Mouse (Mus musculus) stomach, embryonic 15.5 days (tissue): Measurements from ENCODE around the gene Mgst2. TPM values are rescaled to one million over a fixed set of nuclear protein-coding genes. Genes with fewer than 3 reads are reported as not detected.

Source experiments
- ATAC-seq: fragments of 200-750 bp; cut with Nextera tagmentation; 2 replicates; pipeline ENCODE4 v1.8.0; 2017; ENCODE audit warnings: low read depth, moderate number of reproducible peaks, moderate TSS enrichment; ENCODE audit not compliant: insufficient read depth, low FRiP score
- H3K27ac ChIP-seq: fragments of 300-500 bp; sonication (generic); 2 replicates; pipeline ENCODE4 v1.5.1; 2015; ENCODE audit warnings: mild to moderate bottlenecking, inconsistent platforms
- H3K27me3 ChIP-seq: fragments of 300-500 bp; sonication (generic); replicated peaks from 2 replicates; pipeline ENCODE4 v1.6.1; 2015; ENCODE audit warnings: inconsistent platforms
- H3K36me3 ChIP-seq: fragments of 300-500 bp; sonication (generic); 2 replicates; pipeline ENCODE4 v1.6.1; 2015; ENCODE audit warnings: inconsistent platforms
- H3K4me1 ChIP-seq: fragments of 300-500 bp; sonication (generic); 2 replicates; pipeline ENCODE4 v1.6.1; 2015; ENCODE audit warnings: inconsistent platforms
- H3K4me2 ChIP-seq: fragments of 300-500 bp; sonication (generic); 2 replicates; pipeline ENCODE4 v1.6.1; 2015; ENCODE audit warnings: mild to moderate bottlenecking, inconsistent platforms
- H3K4me3 ChIP-seq: fragments of 300-500 bp; sonication (generic); replicated peaks from 2 replicates; pipeline ENCODE4 v1.5.1; 2015; ENCODE audit warnings: inconsistent platforms
- H3K9ac ChIP-seq: fragments of 300-500 bp; sonication (generic); 2 replicates; pipeline ENCODE4 v1.6.1; 2015; ENCODE audit warnings: inconsistent platforms
- H3K9me3 ChIP-seq: fragments of 300-500 bp; sonication (generic); 2 replicates; pipeline ENCODE4 v1.6.1; 2016; ENCODE audit warnings: inconsistent platforms
- WGBS: fragments of 180-500 bp; shearing (Covaris S2); methylation state at CpG from one replicate; pipeline ENCODE4 v1.1.7; 2015; 5-methylcytosine and 5-hydroxymethylcytosine counted together
- polyA plus RNA-seq: library from polyadenylated mRNA; unstranded; fragments of >200 nt; fragmentation: Nextera tagmentation; extraction: Ambion mirVana; gene quantifications from 2 replicates; pipeline ENCODE4 v1.2.1, GENCODE M21; 2015

The Mgst2 gene
- polyA plus RNA-seq, 1 experiment from 2014 or later: 30.9 TPM

DNA sequence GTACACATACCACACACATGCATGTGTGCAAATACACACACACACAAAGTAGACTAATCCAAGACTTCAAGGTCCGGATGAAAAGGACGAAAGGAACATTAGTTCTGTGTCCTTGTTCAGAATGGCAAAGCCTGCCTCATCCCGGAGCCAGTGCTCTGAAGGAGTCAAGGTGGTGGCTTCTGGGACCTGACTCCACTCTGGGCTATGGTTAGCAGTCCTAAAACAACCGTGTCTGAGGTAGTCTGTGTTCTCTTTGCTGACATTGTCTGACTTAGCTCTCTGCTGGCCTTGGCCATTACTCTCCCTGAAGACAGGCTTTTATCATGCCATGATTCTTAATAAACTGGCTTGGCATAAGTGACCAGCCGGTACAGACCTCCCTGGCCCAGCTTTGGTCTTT is 745 bp upstream of the Mgst2 start:
- Histone ChIP-seq H3K9ac (no peak overlapping the region), H3K27ac (no peak overlapping the region), H3K9me3 (no peaks in the 10 kb centered on the region), H3K4me1 (peaks cover 15% of the 10 kb centered on the region), H3K36me3 (no peaks in the 10 kb centered on the region), H3K4me3 (no peak overlapping the region), H3K27me3 (no peaks in the 10 kb centered on the region), H3K4me2 (no peak overlapping the region)
- ATAC-seq: no peak
- 85% methylated on average over 5 of the region's 5 CpGs for WGBS

DNA sequence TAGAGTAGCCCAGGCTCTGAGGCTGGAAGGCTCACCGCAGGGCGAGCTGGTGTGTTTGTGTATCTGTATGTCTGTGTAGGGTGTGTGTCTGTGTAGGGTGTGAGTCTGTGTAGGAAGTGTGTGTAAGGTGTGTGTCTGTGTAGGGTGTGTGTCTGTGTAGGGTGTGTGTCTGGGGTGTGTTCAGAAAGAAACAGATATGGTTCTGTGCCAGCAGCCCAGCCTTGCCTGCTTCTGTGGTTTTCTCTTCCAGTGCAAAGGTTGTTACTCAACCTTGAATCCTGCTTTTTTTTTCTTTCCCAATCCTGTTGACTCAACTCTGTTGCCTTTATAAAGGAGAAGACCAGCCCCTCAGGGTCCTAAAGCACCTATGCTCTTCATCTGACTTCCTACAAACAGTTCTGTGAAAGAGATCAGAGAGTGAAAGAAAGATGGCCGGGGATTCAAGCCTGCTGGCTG is 689 bp downstream of the Mgst2 start:
- H3K4me1 ChIP-seq: peaks cover 18% of the 10 kb centered on the region
- no peak overlapping the region; the same call in 1 of the 2 replicates for H3K4me3 ChIP-seq
- H3K36me3 ChIP-seq: no peaks in the 10 kb centered on the region
- no peak overlapping the region for H3K9ac ChIP-seq
- ATAC-seq: peak; percentile 71
- 0 out of 2 replicates have a peak overlapping the region, but pooled peaks have one; percentile 37 for H3K4me2 ChIP-seq
- no peaks in the 10 kb centered on the region for H3K9me3 ChIP-seq
- H3K27me3 ChIP-seq: no peaks in the 10 kb centered on the region
- 63% methylated on average over 3 of the region's 3 CpGs for WGBS
- H3K27ac ChIP-seq: peak overlapping the region; percentile 82

DNA sequence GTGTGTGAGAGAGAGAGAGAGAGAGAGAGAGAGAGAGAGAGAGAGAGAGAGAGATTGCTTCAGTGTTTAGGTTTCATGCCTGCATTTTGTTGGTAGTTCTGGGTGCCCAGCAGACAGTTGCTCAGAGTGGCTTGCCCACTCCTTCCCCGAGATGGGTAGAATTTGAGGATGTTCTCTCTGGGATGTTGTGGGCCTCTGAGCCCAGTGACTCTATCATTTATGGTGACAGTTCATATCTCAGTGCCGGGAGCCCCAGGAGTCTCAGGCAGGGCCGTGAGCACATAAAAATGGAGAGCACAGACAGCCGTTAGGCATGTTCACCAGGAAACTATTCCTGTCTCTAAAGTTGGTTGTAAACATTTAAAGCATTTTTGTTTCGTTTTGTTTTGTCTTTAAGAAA is 1.2 kb downstream of the Mgst2 start:
- Histone ChIP-seq H3K4me1 (peaks cover 18% of the 10 kb centered on the region), H3K36me3 (no peaks in the 10 kb centered on the region), H3K9ac (no peak overlapping the region), H3K4me3 (peak overlapping the region; percentile 22), H3K27me3 (no peaks in the 10 kb centered on the region), H3K4me2 (peak overlapping the region; percentile 37), H3K27ac (peak overlapping the region; percentile 82), H3K9me3 (no peaks in the 10 kb centered on the region)
- ATAC-seq: no peak
- 35% methylated on average over 5 of the region's 5 CpGs for WGBS

DNA sequence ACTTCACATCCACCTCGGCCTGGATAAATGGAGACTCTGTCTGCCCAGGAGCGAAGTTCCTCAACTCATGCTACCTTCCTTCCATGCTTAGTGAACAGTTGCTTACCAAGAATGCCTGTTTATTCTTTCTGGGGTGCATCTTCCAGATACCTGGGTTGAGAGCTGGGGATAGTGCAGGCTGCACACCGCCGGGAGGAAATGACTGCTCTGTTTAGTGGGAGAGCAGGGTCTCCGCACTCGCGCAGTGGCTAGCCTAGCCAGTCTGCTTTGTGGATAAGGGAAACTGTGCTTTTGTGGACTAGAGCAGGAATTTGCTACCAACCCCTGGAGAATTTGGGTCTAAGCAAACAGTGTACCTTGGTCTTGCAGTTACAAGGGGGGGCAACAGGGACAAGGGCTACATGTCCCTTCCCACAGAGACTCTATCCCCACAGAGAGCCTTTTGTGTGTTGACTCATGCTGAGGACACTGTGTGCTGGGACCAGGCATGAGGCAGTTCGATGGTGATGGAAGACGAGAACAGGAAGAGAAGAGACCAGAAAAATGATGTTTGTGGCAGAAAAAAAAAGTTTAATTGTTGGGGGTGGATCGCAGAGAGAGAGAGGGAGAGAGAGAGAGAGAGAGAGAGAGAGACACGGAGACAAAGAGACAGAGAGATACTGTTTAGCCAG is 1.9 kb downstream of the Mgst2 start:
- peak overlapping the region; percentile 37 for H3K4me2 ChIP-seq
- H3K27me3 ChIP-seq: no peaks in the 10 kb centered on the region
- peak overlapping the region; percentile 82 for H3K27ac ChIP-seq
- H3K4me3 ChIP-seq: peak overlapping the region; percentile 22
- ATAC-seq: no peak
- H3K9ac ChIP-seq: no peak overlapping the region
- WGBS: 59% methylated on average over 11 of the region's 11 CpGs
- peaks cover 18% of the 10 kb centered on the region for H3K4me1 ChIP-seq
- no peaks in the 10 kb centered on the region for H3K36me3 ChIP-seq
- no peaks in the 10 kb centered on the region for H3K9me3 ChIP-seq

DNA sequence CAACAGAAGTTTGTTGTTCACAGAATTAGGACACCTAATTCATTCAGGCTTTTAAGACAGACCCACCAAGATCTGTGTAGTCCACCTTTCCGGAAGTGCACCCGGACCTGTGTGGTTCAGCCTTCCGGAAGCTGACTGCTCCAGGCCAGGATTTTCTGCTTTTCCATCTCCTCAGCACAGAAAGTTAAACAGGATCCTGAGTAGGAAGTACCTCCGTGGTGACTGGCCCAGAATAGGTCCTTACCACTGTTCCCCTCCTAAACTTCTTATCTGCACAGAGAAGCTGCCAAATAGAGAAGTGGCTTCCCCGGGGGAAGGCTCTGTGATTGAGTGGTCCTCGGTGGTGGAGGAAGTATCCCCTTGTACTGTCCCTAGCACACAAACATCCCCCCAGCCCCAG is 2.4 kb downstream of the Mgst2 start:
- H3K27ac ChIP-seq: 0 out of 2 replicates have a peak overlapping the region, but pooled peaks have one; percentile 26
- no peak overlapping the region for H3K9ac ChIP-seq
- no peaks in the 10 kb centered on the region for H3K36me3 ChIP-seq
- no peak for ATAC-seq
- no peaks in the 10 kb centered on the region for H3K9me3 ChIP-seq
- WGBS: 36% methylated on average over 6 of the region's 6 CpGs
- no peak overlapping the region for H3K4me3 ChIP-seq
- H3K4me1 ChIP-seq: peaks cover 20% of the 10 kb centered on the region
- peak overlapping the region; percentile 37; the same call in 1 of the 2 replicates for H3K4me2 ChIP-seq
- H3K27me3 ChIP-seq: no peaks in the 10 kb centered on the region

DNA sequence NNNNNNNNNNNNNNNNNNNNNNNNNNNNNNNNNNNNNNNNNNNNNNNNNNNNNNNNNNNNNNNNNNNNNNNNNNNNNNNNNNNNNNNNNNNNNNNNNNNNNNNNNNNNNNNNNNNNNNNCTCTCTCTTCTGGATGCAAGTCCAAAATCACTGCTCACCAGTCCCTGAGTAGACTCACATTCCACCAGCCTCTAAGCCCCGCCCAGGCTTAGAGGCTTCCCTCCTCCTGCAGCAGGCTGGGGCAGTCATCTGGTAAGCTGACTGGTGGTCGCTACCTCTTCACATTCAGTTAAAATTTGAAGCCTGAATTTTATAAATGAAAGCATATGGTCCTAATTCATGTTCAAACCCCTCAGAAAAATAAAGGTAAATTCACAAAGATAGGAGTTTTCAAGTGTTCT is 8.4 kb downstream of the Mgst2 start:
- Histone ChIP-seq H3K4me3 (no peak overlapping the region), H3K4me1 (peaks cover 12% of the 10 kb centered on the region; the same call in 1 of the 2 replicates), H3K27me3 (no peaks in the 10 kb centered on the region), H3K36me3 (no peaks in the 10 kb centered on the region), H3K4me2 (no peak overlapping the region), H3K27ac (no peak overlapping the region), H3K9ac (no peak overlapping the region), H3K9me3 (no peaks in the 10 kb centered on the region)
- 36% methylated on average over 2 of the region's 2 CpGs for WGBS
- no peak for ATAC-seq

DNA sequence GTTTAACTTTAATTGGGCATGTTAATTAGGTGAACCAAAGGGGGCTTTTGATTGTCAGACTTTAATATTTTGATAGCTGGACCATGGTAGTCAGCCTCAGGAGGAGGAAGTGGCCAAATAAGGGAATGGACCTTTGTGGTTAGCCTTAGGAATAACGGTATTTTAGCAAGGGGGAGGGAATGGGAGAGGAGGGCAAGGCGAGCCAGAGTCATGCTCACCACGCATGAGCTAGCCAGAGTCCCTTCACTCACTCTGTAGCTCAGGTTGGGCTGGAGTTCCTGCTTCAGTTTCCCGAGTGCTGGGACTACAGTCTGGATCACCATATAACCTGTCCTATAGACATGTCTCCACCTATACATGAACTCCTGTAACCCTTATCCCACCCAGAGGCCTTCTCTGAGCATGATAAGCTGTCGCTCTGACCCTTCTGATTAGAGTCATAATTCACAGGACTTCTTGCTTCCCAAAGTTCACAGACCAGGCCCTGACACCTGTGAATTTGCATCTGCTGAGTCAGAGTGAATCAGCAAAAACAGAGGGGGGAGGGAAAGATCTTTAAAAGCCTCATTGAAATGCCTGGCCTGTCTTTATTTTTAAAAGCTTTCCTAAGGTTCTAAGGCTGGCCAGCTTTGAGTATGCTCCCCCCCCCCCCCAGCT is 10.4 kb downstream of the Mgst2 start:
- H3K36me3 ChIP-seq: no peaks in the 10 kb centered on the region
- H3K9ac ChIP-seq: no peak overlapping the region
- 68% methylated on average over 5 of the region's 5 CpGs for WGBS
- no peaks in the 10 kb centered on the region for H3K27me3 ChIP-seq
- H3K4me1 ChIP-seq: peaks cover 14% of the 10 kb centered on the region; the same call in 1 of the 2 replicates
- no peak overlapping the region for H3K4me2 ChIP-seq
- ATAC-seq: peak; percentile 64; the same call in 1 of the 2 replicates
- H3K27ac ChIP-seq: no peak overlapping the region
- H3K4me3 ChIP-seq: no peak overlapping the region
- no peaks in the 10 kb centered on the region for H3K9me3 ChIP-seq

DNA sequence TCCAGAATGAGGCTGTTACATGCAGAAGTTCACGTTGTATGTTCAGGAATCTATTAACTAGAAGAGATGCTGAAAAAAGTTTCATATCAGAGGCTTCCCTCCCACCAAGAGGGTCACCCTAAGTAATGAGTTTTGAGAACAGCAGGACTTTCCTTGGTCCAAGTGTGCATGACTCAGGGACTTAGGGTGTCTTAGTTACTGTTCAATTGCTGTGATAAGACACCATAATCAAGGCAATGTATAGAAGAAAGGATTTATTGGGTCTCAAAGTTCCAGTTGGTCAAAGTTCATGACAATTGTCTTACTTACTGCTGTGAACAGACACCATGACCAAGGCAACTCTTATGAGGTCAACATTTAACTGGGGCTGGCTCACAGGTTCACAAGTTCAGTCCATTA is 10.9 kb downstream of the Mgst2 start:
- Histone ChIP-seq H3K27me3 (no peaks in the 10 kb centered on the region), H3K4me3 (no peak overlapping the region), H3K9me3 (no peaks in the 10 kb centered on the region), H3K36me3 (no peaks in the 10 kb centered on the region), H3K4me1 (peaks cover 11% of the 10 kb centered on the region; the same call in 1 of the 2 replicates), H3K9ac (no peak overlapping the region), H3K27ac (no peak overlapping the region), H3K4me2 (no peak overlapping the region)
- ATAC-seq: no peak
- WGBS: 92% methylated on average over 1 of the region's 1 CpGs

DNA sequence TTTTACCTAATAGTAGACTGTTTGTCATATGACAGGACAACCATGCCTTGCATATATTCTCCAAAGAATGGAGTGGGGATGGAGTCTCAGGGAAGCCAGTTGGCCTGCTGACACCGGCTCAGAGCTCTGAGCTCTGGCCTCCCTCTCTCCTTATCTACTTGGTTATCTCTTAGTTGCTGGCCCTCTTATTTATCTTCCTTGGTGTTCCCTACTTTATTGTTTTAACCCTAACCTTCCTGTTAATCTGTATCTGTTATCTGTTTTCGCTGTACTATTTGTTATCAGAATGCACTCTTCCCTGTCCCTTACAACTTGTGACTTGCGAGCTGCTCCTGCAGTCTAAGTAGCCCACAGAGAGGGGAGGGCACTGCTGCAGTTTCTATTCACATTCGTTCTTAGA is 12.5 kb downstream of the Mgst2 start:
- Histone ChIP-seq H3K27ac (no peak overlapping the region), H3K4me3 (no peak overlapping the region), H3K36me3 (no peaks in the 10 kb centered on the region), H3K9me3 (no peaks in the 10 kb centered on the region), H3K9ac (no peak overlapping the region), H3K27me3 (no peaks in the 10 kb centered on the region), H3K4me2 (no peak overlapping the region), H3K4me1 (peaks cover 9% of the 10 kb centered on the region; the same call in 1 of the 2 replicates)
- ATAC-seq: no peak
- 47% methylated on average over 4 of the region's 4 CpGs for WGBS

DNA sequence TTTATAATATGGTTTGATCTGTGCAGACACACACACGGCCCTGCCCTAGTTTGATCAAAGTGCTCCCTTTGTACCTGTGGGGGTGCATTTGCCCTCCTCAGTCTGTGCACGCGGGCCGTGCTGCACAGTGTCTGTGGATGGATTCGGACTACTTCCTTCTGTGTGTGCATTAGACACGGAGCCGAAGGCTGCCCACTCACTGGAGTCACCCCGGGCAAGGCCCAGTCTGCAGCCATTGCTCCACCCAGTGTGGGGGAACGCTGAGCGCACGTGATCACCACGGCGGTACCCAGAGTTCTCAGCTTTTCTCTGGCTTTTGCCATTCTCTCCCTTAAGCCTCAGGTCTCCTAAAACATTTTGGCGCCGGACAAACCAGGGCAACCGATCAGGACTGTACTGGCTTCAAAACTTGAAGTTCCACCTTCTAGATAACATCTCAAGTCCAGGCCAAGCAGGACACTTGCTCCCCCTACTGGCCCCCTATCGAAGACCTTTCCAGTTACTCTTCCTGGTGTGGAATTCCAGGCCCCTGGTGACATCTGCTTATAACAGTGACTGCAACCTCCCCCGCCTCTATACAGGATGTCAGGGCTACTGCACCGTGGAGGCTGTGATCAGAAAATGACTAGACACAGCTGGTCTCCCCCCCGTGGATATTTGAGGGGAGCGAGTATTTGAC is 13.4 kb downstream of the Mgst2 start:
- Histone ChIP-seq H3K4me2 (no peak overlapping the region), H3K4me3 (no peak overlapping the region), H3K9me3 (no peaks in the 10 kb centered on the region), H3K27ac (no peak overlapping the region), H3K27me3 (no peaks in the 10 kb centered on the region), H3K9ac (no peak overlapping the region), H3K36me3 (no peaks in the 10 kb centered on the region), H3K4me1 (peaks cover 2% of the 10 kb centered on the region; the same call in 1 of the 2 replicates)
- peak; percentile 36; the same call in 1 of the 2 replicates for ATAC-seq
- WGBS: 65% methylated on average over 21 of the region's 21 CpGs

DNA sequence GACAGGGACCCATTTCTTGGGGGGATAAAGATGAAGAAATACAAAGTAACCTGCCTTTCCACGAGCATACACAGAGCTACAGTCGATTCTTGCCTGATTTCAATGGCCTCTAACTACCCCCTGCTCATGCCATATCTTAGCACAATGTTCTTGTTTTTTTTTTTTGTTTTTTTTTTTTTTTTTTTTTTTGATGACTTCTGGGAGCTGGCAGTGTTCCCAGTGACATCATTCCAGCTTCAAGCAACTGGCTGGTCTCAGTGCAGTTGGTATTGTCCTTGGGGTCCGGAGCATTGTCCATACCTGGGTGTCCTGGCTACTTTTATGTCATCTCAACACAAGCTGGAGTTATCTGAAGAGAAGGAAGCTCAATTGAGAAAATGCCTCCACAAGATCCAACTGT is 14.8 kb downstream of the Mgst2 start:
- no peaks in the 10 kb centered on the region for H3K27me3 ChIP-seq
- no peak for ATAC-seq
- no peak overlapping the region for H3K4me3 ChIP-seq
- no peak overlapping the region for H3K9ac ChIP-seq
- H3K9me3 ChIP-seq: no peaks in the 10 kb centered on the region
- no peak overlapping the region for H3K27ac ChIP-seq
- no peaks in the 10 kb centered on the region for H3K36me3 ChIP-seq
- H3K4me2 ChIP-seq: no peak overlapping the region
- WGBS: 83% methylated on average over 3 of the region's 3 CpGs
- H3K4me1 ChIP-seq: peaks cover 2% of the 10 kb centered on the region; the same call in 1 of the 2 replicates

DNA sequence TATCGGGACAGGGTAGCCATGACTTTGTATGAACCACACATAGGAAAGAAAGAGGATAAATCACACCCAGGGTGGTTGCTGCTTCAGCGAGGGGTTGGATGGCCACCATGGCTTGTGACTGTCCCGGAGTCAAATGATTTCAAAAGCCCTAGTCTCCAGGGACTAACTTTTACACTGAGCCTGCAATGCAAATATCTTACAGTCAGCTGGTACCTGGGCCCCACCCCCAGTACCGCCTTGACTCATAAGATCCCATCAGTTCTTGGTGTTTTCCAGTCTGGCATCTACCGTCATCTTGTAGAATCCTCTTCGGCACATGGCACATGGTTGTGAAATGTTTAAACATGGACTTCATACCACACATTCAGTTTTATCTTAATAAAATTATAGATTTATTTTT is 25.4 kb downstream of the Mgst2 start:
- Histone ChIP-seq H3K27me3 (no peaks in the 10 kb centered on the region), H3K9me3 (no peaks in the 10 kb centered on the region), H3K4me3 (no peak overlapping the region), H3K4me1 (no peaks in the 10 kb centered on the region), H3K4me2 (no peak overlapping the region), H3K27ac (no peak overlapping the region), H3K36me3 (peaks cover 5% of the 10 kb centered on the region; the same call in 1 of the 2 replicates), H3K9ac (no peak overlapping the region)
- ATAC-seq: no peak
- WGBS: 92% methylated on average over 6 of the region's 6 CpGs
